Mouse (Mus musculus): ENCODE measurements at regions not wholly inside any gene's neighbourhood (a gene's known extent, or its start where the extent isn't known, plus 50 kb on each side); places are given as distances from the start of the nearest gene placed in this dataset.
A peak's percentile ranks its signal among the peaks of the same experiment; 100 is the strongest.

DNA sequence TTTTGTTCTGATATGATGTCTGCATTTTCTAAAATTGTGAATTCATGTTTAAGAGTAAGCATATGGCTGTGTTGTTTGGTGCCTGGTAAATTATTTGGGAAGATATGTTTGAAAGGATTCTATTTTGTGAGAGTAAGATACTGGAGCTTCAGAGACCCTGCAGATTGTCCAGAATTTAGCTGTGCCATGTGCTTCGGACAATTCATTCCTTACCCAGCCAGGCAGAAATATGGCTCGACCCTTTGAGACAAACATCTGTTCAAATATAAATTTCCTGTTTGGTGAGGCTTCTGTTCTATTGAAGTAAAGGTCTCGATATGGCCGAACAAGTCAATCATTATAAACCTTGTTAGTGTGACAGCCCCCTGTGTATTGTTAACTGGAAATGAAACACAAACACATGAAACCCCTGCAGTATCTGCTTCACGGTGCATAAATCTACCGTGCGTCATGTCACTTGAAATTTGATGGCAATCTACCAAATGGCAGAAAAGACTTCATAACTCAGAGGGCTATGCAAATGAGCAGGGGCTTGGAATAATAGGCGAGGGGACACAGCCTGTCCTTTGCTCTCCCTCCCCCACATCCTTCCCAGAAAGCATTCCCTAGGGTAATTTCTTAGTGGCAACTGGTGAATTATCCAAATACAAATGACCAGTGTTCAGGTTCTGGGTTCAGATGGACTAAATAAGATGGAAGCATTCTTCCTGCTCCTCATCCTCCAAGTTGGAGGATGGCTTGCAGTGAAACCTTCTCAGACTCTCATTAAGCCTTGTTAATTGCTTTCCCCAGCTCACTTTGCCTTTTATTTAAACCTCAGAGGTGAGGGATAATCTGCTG lies 61.8 kb downstream of the Adcyap1 start:
- DNase-seq (ENCODE audit: low spot score in 2 of 2) = no peak

GRCm38 (mm10) chr17:93261206-93261504 lies 62.3 kb downstream of the Adcyap1 start:
- DNase-seq (ENCODE audit: low spot score in 2 of 2) = no peak

- DNase-seq (ENCODE audit: low spot score in 2 of 2) = no peak
Measured at GRCm38 (mm10) chr17:93306121-93306520, 107.3 kb downstream of the Adcyap1 start.

DNA sequence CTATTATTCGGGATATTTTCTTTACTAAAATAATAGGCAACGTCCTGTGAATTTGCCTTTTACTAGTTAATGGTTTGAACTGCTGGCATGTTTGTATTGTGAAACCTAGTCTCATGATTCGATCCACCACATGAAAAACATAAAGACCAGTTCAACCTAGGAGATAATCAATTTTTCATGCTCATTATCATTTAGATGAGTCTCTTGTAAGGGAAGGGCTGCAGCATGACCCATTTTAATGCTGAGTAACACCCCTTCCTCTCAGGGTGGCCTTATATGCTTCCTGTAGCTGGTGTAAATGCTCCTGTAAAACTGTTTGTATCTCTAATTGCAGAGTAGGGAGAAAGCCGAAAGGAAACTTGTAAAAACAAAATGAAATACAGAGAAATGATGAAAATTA lies 113.3 kb downstream of the Adcyap1 start:
- no peak for DNase-seq (ENCODE audit: low spot score in 2 of 2)

DNA sequence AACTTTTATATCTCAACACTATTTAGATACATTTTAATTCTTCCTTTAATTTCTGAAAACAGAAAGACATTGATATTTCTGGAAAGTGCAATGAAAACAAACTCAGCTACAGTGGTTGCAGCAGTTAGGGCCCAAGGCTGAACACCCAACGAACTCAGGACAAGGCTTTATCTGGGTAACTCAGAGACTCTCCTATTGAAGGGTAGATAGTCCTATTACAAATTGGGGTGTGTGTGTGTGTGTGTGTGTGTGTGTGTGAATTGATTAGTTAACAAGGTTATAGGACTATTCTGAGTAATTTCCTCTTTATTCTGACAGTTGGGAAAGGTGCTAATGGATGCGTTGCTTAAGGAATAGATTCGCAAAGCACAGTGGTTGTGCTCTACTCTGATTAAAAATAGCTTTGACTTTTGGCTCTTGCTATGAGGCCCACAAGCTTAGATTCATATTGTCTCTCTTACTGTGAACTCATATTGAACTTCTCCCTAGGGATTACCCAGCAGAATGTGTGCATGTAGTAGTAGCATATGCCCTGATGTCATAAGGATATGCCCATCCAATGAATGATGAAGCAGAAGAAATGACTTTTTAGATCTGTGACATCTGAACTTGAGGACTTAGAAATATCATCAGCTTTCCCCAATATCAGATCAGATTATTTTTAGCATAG lies 114.0 kb downstream of the Adcyap1 start:
- DNase-seq (ENCODE audit: low spot score in 2 of 2) = no peak

- DNase-seq (ENCODE audit: low spot score in 2 of 2) = no peak
Measured at GRCm38 (mm10) chr17:93313310-93313688, 114.5 kb downstream of the Adcyap1 start.

DNA sequence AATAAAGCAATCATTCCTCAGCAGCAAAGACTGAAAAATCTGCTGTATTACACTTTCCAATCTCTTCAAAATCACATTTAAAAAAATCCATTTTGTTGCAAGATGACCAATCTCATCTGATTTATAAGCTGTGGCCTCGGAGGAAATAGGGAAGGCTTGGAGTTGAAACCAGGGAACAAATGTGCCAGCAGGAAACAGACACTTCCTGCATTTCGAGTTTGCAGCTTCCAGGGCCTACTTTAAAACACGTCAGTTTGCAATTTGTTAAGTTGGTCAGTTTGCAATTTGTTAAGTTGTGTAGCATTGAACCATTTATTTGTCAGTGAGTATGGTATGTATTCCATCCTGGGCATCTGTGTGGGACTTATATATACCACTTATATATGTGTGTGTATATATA lies 115.3 kb downstream of the Adcyap1 start:
- no peak for DNase-seq (ENCODE audit: low spot score in 2 of 2)

DNA sequence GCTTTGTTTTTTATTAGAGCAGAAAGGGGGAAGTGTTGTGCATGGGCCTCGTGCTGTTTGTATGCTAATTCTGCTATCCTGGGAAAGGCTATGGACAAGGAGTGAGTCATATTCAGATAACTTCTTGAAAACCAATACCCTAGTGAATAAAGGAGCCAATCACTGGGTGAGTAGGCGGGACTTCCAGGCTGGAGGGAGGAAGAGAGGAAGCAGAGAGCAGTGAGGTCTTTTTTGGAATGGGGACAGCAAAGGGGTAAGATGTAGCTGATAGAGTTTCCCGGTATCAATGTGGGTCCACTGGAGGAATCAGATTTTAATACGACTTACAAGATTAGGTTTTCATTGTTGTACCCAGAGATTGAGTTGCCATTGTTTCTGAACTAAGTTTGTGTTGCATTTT lies 122.7 kb downstream of the Adcyap1 start:
- no peak for DNase-seq (ENCODE audit: low spot score in 2 of 2)

DNA sequence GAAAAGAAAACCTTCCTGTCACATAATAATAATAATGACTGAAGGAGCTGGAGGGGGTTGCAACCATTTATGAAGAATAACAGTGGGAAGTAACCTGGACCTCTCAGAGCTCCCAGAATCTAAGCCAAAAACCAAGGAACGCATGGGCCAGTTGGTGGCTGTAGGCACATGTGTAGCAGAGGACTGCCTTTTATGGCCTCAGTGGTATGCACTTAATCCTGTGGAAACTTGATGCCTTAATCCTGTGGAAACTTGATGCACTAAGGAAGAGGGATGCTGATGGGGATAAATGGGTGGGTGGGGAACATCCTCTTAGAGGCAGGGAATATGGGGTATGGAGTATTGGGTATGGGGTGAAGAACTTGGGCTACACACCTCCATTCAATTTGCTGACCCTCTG lies 138.8 kb downstream of the Adcyap1 start:
- no peak for DNase-seq (ENCODE audit: low spot score in 2 of 2)

GRCm38 (mm10) chr17:93355238-93355637 lies 156.4 kb downstream of the Adcyap1 start:
- DNase-seq (ENCODE audit: low spot score in 2 of 2) = no peak

DNA sequence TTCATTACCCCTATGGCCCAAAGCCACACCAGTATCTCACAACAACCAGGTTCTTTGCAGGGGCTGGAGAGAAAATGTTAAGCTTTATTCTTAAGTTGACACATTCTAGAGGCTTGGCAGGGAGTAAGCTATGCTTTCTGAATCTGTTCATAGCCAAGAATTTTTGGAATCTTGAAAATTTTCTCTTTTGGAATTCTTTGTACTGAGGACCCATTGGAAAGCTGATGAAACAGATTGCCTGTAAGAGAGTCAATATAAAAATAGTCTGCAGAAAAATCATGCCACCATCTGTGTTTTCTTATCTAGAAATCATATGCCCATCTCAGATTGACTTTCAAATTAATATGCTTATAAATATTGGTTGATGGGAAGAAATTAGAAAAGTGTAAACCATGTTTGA lies 164.1 kb downstream of the Adcyap1 start:
- DNase-seq (ENCODE audit: low spot score in 2 of 2) = no peak

DNA sequence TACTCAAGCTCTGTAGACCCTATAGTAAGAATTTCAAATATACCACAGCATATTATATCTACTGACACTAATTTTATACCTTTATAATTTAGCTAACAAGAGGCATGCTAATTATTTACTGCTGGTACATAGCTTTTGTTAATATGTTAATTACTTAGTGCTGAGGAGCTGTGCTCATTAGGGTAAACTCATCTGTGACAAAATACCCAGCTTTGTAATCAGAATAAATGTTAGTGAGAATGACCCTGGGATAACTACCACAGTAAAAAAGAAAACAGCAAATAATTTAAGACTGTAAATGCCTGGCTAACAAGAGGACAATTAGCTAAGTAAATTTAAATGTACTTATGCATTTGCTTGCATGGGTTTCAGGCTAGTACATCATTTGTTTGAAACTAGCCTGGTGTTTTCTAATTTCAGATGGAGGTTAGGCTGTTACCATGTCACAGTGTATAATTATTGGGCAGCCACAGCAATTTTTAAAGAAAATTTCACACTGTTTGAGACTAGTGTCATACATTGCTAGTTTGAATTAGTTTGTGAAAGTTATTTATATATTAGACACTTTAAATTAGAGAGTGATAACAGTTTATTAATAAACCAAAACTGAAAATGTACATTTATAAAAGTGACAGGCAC lies 178.8 kb downstream of the Adcyap1 start:
- no peak for DNase-seq (ENCODE audit: low spot score in 2 of 2)

GRCm38 (mm10) chr17:93379789-93380398 lies 181.1 kb downstream of the Adcyap1 start:
- DNase-seq (ENCODE audit: low spot score in 2 of 2) = peak in 1 of 2 experiments; percentile 6

DNA sequence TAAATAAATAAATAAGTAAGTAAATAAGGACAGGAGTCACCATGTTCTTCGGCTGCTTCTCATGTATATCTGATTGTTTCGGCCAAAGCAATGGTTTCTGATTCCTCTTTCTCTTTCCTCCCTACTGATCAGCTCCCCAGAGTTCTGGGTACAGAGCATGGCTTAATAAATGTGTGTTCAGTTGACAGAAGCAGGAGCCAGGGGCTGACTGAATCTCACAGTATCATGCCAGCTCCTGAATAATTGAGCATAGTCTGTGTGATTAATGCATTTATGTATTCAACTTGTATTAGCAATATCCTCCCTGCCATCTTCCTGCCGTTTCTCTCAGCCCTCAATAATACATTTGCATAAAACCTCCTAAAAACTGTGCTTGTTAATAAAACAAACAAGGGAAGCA lies 191.4 kb downstream of the Adcyap1 start:
- no peak for DNase-seq (ENCODE audit: low spot score in 2 of 2)

DNA sequence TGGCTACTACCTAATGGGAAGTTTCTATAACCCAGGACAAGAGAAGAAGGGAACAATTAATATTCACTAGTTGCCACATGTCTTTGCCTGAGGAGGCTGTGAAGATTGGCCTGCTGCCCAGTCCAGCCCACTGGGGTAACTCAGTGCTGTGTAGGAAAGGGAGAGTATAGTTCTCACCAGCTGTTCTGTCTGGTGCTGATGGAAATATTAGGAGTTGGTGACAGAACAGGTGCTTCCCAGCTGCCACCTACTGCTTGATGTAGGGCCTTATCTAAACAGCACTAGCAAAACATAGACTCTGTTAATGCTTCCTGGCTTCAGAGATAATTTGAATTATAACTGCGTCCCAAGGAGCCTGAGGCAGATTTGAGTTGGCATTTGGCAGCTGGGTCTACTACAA lies 210.5 kb downstream of the Adcyap1 start:
- peak; percentile 18 to 48 for DNase-seq (ENCODE audit: low spot score in 2 of 2)
